Mouse (Mus musculus) kidney, postnatal 10 days (tissue): ENCODE results near the gene Dglucy.

Experiments used
- DNase-seq: peaks from one replicate; pipeline ENCODE4 v3.0.0; 2021; ENCODE audit warnings: mixed read lengths

Dglucy gene

GRCm38 (mm10) chr12:100778934-100779865 lies at the start of gene Dglucy:
Dglucy (plus strand) TSS chr12:100779057.
- DNase-seq: peak; percentile 95

GRCm38 (mm10) chr12:100735156-100735555 lies 43.7 kb upstream of the Dglucy start:
- no peak for DNase-seq

GRCm38 (mm10) chr12:100735581-100735980 lies 43.3 kb upstream of the Dglucy start:
- no peak for DNase-seq

- DNase-seq: no peak
These were observed 40.4 kb upstream of the Dglucy start for GRCm38 (mm10) chr12:100738498-100738897.

GRCm38 (mm10) chr12:100739011-100739570 lies 39.8 kb upstream of the Dglucy start:
- DNase-seq: no peak

GRCm38 (mm10) chr12:100740313-100740712 lies 38.5 kb upstream of the Dglucy start:
- DNase-seq: no peak

GRCm38 (mm10) chr12:100742468-100742867 lies 36.4 kb upstream of the Dglucy start:
- DNase-seq: no peak

GRCm38 (mm10) chr12:100752977-100753376 lies 25.9 kb upstream of the Dglucy start:
- no peak for DNase-seq

GRCm38 (mm10) chr12:100753716-100754115 lies 25.1 kb upstream of the Dglucy start:
- peak; percentile 18 for DNase-seq

GRCm38 (mm10) chr12:100757427-100757826 lies 21.4 kb upstream of the Dglucy start:
- no peak for DNase-seq

- no peak for DNase-seq
These were observed 16.0 kb upstream of the Dglucy start for GRCm38 (mm10) chr12:100762663-100763425.

- DNase-seq: no peak
These were observed 14.4 kb upstream of the Dglucy start for GRCm38 (mm10) chr12:100764329-100765018.

GRCm38 (mm10) chr12:100769871-100770270 lies 9.0 kb upstream of the Dglucy start:
- no peak for DNase-seq

GRCm38 (mm10) chr12:100770765-100771164 lies 8.1 kb upstream of the Dglucy start:
- no peak for DNase-seq

- DNase-seq: peak; percentile 57
These were observed 6.5 kb upstream of the Dglucy start for GRCm38 (mm10) chr12:100772230-100772984.

GRCm38 (mm10) chr12:100774756-100775155 lies 4.1 kb upstream of the Dglucy start:
- no peak for DNase-seq

GRCm38 (mm10) chr12:100775291-100775690 lies 3.6 kb upstream of the Dglucy start:
- no peak for DNase-seq

- DNase-seq: peak; percentile 62
These were observed 2.8 kb upstream of the Dglucy start for GRCm38 (mm10) chr12:100775911-100776581.

GRCm38 (mm10) chr12:100776991-100777390 lies 1.9 kb upstream of the Dglucy start:
- DNase-seq: no peak

GRCm38 (mm10) chr12:100778276-100778933 lies 452 bp upstream of the Dglucy start:
- no peak for DNase-seq

- no peak for DNase-seq
These were observed 1.6 kb downstream of the Dglucy start for GRCm38 (mm10) chr12:100780416-100780815.
